Mouse (Mus musculus): ENCODE measurements at regions not wholly inside any gene's neighbourhood (a gene's known extent, or its start where the extent isn't known, plus 50 kb on each side); places are given as distances from the start of the nearest gene placed in this dataset.

- no peak for TF ChIP-seq CTCF (IDR thresholded peaks at IDR 0.05; ENCODE audit: borderline replicate concordance, extremely low read depth, insufficient read depth, insufficient read length)
- TF ChIP-seq POLR2A (IDR thresholded peaks at IDR 0.05; ENCODE audit: borderline replicate concordance, extremely low read depth, insufficient read depth, insufficient read length, poor library complexity, severe bottlenecking): no peak
These were observed 819.0 kb upstream of the Prmt6 start for GRCm38 (mm10) chr3:111069843-111070242.

Data from brain, embryonic 14.5 days (tissue).